Mouse (Mus musculus): ENCODE measurements at regions not wholly inside any gene's neighbourhood (a gene's known extent, or its start where the extent isn't known, plus 50 kb on each side); places are given as distances from the start of the nearest gene placed in this dataset.

DNA sequence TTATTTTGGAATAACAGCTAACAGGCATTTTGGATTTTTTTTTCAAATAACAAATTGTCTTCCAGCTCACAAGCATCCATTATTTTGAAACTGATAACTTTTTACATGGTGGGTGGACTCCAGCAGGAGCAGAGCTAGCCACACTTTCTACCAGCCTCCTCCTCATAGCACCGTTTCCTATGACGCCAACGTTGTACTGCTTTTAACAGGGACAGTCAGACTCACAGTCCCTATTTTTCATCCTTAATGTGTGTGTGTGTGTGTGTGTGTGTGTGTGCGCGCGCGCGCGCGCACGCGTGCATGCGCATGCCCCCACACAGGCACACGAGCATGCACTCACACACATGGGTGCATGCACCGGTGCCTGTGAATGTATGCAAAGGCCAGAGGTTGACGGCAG is 70.5 kb upstream of the S1pr3 start:
- no peak for DNase-seq (ENCODE audit: low spot score)

DNA sequence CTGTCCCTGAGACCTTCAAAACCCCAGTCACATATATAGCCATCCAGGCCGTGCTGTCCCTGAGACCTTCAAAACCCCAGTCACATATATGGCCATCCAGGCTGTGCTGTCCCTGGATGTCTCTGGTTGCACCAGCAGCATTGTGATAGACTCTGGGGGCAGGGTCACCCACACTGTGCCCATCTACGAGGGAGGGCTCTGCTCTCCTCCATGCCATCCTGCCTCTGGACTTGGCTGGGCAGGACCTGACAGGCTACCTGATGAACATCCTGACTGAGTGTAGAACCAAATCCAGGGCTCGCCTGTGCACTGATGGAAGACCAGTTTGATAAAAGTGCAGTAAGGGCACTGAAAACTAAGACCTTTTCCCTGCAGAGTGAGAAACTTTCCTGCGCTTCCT is 63.1 kb upstream of the S1pr3 start:
- DNase-seq (ENCODE audit: low spot score) = no peak

DNA sequence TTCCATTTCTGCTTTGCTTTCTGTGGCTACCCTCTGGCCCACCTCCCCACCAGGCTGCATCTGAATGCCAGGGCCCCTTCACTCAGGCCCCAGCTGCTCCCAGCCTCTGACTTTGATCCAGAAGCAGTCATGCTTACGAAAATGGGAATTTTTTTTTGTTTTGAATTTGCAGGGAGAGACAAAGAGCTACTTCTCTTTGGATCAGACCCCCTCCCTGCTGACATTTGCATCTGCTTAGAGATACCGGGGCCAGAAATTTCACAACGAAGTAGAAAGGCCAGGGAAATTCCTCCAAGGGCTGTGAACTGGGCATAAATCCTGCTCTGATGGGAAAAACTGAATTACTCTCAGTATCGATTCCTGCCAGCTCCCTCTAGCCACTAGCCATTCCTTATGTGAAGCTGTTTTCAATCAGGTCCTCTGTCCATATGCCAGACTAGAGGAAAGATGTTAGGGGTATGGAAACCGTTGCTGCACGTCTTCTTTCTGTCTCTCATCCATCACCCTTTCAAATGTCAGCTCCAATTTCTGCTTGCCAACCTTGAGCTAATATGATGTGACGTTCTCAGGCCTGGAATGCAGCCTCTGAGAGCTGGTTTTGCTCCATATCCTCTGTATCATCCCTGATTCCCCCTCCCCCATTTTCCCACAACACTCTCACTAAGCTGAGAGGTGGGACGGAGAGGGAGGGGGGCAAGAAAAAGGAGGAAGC is 62.4 kb upstream of the S1pr3 start:
- no peak for DNase-seq (ENCODE audit: low spot score)

DNA sequence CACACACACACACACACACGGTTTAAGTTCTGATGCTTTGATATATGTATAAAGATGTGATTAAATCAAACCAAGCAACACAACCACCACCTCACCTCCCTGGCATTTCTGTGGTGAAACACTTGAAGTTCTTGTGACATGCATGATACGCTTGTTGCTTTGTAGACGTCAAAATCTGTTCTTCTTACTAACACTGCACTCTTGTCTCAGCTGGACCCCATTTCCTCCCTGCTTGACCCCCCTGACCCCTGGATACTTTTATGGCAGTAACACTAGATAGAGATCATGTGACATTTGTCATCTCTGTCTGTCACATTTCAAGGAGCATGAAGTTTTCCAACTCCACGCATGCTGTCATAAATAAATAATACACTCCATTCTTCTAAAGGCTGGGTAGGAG is 59.7 kb upstream of the S1pr3 start:
- no peak for DNase-seq (ENCODE audit: low spot score)

DNA sequence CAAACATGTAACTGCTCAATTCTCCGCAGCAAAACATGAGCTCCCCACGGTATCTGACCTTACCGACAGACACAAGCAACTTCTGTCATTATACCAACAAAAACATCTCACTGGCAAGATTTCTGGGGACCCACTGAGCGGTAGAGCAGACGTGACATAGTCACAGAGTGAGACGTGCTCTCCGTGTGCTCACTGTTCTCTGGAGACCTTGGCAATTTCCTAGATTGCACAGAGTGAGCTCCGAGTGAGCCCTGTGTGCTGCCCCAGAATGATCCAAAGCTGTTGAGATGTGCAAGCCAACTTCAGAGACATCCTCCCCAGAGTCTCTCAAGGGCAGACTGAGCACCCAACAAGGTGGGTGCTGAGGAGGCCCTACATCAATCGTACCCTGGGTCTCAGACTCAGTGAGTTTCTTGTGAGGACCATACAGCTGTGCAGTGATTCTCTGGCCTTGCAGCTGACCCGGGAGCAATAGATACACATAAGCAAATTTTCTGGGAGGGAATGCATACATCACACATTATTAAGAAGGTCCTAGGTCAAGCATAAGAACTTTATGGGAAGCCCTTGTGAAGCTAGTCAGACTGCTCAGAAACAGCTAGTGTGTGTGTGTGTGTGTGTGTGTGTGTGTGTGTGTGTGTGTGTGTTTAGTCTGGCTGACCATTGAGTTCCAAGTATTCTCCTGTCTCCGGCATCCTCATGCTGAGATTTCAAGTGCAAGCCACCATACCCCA is 58.5 kb upstream of the S1pr3 start:
- DNase-seq (ENCODE audit: low spot score) = no peak

DNA sequence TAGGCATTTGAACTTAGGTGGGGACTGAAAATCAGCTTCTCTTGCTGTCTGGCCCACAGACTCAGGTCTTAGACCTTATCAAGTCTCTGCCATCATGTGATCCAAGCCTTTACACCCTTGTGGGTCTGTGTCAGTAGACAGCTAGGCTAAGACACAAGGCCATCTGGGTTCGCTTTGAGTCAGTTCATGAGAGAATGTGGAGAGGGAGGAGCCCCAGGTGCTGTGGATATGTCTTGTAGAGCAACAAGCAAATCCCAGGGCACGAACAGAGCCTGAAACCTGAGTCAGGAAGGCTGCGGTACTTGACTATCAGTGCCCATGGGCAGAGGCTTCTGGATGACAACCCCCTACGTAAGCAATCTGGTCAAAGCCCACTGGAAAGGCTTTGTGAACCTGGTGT is 55.6 kb upstream of the S1pr3 start:
- no peak for DNase-seq (ENCODE audit: low spot score)

DNA sequence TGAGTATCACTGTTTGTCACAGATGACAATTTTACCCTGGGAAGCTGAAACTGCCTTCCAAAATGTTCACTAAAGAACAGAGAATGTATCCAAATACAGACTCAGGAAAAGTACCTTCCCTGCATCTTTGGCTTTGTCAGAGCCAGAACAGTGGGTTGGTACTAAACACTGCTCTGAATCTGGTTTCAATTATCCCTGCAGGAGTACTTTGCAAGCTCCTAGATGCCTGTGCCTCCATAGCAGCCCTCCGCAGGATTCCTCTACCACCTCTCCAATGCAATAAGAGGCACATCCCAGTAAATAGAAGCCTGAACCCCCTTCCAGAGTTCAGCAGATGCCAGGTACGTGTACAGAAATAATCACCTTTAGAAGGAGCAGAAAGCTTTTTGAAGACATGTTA is 52.9 kb upstream of the S1pr3 start:
- no peak for DNase-seq (ENCODE audit: low spot score)
